Mouse (Mus musculus) forebrain, embryonic 12.5 days (tissue): ENCODE data around the gene Olfr812. TPM values are rescaled to one million over a fixed set of nuclear protein-coding genes. Genes with fewer than 3 reads are reported as not detected.
"Not testable (repeated sequence)": the region's sequence is repeated elsewhere in the genome, so short reads cannot be mapped to it uniquely, and the experiment has no call there.

Experiments
- ATAC-seq: fragments of 200-750 bp; cut with Nextera tagmentation; 2 replicates; pipeline ENCODE4 v1.8.0; 2017; ENCODE audit warnings: moderate TSS enrichment; ENCODE audit not compliant: low FRiP score
- H3K27ac ChIP-seq: fragments of 300-500 bp; sonication (generic); 2 replicates; pipeline ENCODE4 v1.5.1; 2016; ENCODE audit warnings: mild to moderate bottlenecking
- H3K27me3 ChIP-seq: fragments of 300-500 bp; sonication (generic); 2 replicates; pipeline ENCODE4 v1.6.1; 2016; ENCODE audit warnings: mild to moderate bottlenecking
- H3K36me3 ChIP-seq: fragments of 300-500 bp; sonication (generic); replicated peaks from 2 replicates; pipeline ENCODE4 v1.6.1; 2016; ENCODE audit warnings: mild to moderate bottlenecking
- H3K4me1 ChIP-seq: fragments of 300-500 bp; sonication (generic); 2 replicates; pipeline ENCODE4 v1.6.1; 2016
- H3K4me2 ChIP-seq: fragments of 300-500 bp; sonication (generic); 2 replicates; pipeline ENCODE4 v1.6.1; 2016; ENCODE audit warnings: mild to moderate bottlenecking, moderate library complexity
- H3K4me3 ChIP-seq: fragments of 300-500 bp; sonication (generic); replicated peaks from 2 replicates; pipeline ENCODE4 v1.5.1; 2016; ENCODE audit warnings: mild to moderate bottlenecking
- H3K9ac ChIP-seq: fragments of 300-500 bp; sonication (generic); 2 replicates; pipeline ENCODE4 v1.6.1; 2016; ENCODE audit warnings: mild to moderate bottlenecking
- H3K9me3 ChIP-seq: fragments of 300-500 bp; sonication (generic); 2 replicates; pipeline ENCODE4 v1.6.1; 2016
- WGBS: fragments of 180-500 bp; shearing (Covaris S2); methylation state at CpG from one replicate; pipeline ENCODE4 v1.1.7; 2016; 5-methylcytosine and 5-hydroxymethylcytosine counted together
- polyA plus RNA-seq: library from polyadenylated mRNA; unstranded; fragments of >200 nt; fragmentation: Nextera tagmentation; extraction: Ambion mirVana; gene quantifications from 2 replicates; pipeline ENCODE4 v1.2.1, GENCODE M21; 2016

Olfr812 gene
- not detected in 2 replicates for polyA plus RNA-seq

DNA sequence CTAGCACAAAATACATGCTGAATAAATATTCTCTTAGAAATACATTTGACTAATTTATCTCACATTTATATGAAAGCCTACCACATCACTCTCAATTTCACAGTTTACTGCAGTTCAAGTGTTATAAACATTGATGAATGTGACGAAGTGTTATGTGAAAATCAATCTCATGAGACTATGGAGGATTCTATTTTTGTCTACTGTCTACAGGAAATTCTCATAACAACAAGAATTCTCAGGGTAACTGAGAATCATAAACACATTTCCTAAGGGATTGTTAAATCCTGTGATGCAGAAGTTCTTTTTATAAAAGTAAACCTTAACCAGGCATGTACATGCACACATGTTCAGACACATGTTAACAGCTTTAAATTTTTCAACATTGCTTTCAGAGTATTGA is at the start of gene Olfr812:
Gene Olfr812, minus strand, starts transcription at position 101 of the 400 bp plus-strand sequence.
- no peaks in the 10 kb centered on the region for H3K4me1 ChIP-seq
- no peak within 1 kb of the TSS for H3K4me3 ChIP-seq
- 80% methylated on average over 1 of the region's 1 CpGs for WGBS
- H3K27me3 ChIP-seq, result no peaks in the 10 kb centered on the region
- no peaks in the 10 kb centered on the region for H3K36me3 ChIP-seq
- H3K9ac ChIP-seq, result no peak within 1 kb of the TSS
- H3K27ac ChIP-seq, result no peak within 1 kb of the TSS
- H3K4me2 ChIP-seq, result no peak within 1 kb of the TSS
- no peak for ATAC-seq
- H3K9me3 ChIP-seq, result no peaks in the 10 kb centered on the region

DNA sequence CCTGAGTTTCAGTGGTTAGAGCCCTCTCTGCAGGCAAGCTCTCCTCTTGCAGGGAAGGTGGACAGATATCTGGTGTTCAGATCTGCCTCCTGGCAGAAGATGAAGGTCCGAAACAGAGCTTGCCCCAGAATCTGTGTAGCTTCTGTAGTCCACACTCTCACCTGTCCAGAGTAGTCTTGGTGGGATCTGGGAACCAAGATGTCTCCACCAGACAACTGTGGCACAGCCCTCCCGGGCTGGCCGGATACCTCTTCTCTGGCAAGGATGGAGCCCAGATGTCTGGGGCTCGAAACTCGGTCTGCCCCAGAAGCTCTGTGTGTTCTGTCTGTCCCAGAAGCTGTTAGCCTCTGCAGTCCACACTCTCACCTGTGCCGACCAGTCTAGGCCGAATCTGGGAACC is 40.0 kb upstream of the Olfr812 start:
- Histone ChIP-seq H3K27ac (no peak overlapping the region), H3K9ac (no peak overlapping the region), H3K4me2 (no peak overlapping the region), H3K4me3 (no peak overlapping the region), H3K9me3 (no peaks in the 10 kb centered on the region), H3K27me3 (no peaks in the 10 kb centered on the region), H3K4me1 (no peaks in the 10 kb centered on the region), H3K36me3 (no peaks in the 10 kb centered on the region)
- 90% methylated on average over 7 of the region's 7 CpGs for WGBS
- no peak for ATAC-seq

DNA sequence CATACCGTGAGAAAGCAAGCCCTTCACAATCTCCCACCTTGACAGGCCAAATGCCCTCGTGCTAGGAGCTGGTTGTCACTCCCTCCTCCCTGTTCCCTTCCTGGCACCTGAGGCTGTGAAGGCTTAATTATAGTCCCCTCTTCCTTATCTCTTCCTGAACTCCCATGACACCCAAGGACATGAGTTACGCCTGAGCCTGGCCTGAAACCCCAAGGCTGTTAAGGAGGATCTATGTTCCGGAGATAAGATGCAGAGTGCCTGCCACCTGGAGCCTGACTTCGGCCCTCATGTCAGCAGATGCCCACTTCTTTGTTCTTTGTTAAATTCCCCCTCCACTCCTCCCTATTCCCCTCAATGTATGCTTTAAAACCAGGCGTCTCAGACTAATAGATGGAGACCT is 39.6 kb upstream of the Olfr812 start:
- not testable (repeated sequence) for ATAC-seq, H3K4me1 ChIP-seq, H3K9me3 ChIP-seq, H3K27me3 ChIP-seq, H3K36me3 ChIP-seq, H3K4me2 ChIP-seq, H3K9ac ChIP-seq, H3K4me3 ChIP-seq, H3K27ac ChIP-seq
- 82% methylated on average over 6 of the region's 6 CpGs for WGBS

DNA sequence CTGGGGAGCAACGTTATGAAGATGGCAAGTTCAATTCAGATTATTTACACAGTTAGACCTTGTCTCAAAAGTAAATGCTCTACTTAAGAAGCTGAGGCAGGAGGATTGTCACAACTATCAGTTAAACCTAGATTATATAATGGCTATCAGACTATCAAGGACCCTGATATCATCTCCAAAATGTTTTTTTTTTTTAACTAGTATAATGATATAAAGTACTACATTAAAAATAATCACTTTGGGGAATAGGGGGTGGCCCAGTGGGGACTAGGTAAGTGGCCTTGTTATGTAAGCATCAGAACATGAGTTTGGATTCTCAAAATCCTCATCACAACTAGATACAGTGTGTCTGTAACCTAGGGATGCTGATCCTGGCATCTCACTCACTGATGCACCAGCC is 33.9 kb upstream of the Olfr812 start, which contains the start of gene Olfr814:
Gene Olfr814, minus strand, starts transcription at position 101 of the 400 bp plus-strand sequence.
- WGBS, result 70% methylated on average over 1 of the region's 1 CpGs
- not testable (repeated sequence) for H3K27me3 ChIP-seq, H3K9me3 ChIP-seq, H3K36me3 ChIP-seq, H3K4me1 ChIP-seq, H3K4me3 ChIP-seq, ATAC-seq, H3K9ac ChIP-seq, H3K27ac ChIP-seq, H3K4me2 ChIP-seq

DNA sequence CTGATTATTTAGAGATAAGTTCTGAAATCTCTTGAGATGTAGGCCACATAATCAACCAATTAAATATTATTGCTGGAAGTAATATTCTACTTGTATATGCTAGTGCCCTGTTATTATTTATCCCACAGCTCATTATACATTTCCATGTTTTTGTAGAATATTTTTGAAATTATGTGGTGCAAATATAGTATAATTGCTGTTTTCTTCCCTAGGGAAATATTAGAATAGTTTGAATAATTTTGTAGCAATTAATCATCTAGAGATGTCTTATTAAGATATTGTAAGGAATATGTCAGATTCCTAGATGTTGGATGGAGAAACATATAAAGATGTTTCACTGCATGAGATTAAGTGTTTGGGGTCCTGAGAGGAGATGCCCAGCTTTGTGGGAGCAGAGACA is 9.2 kb upstream of the Olfr812 start, which contains the start of gene Olfr813:
Gene Olfr813, plus strand, starts transcription at position 301 of the 400 bp plus-strand sequence.
- H3K36me3 ChIP-seq, result no peaks in the 10 kb centered on the region
- no peak within 1 kb of the TSS for H3K27ac ChIP-seq
- ATAC-seq, result no peak

DNA sequence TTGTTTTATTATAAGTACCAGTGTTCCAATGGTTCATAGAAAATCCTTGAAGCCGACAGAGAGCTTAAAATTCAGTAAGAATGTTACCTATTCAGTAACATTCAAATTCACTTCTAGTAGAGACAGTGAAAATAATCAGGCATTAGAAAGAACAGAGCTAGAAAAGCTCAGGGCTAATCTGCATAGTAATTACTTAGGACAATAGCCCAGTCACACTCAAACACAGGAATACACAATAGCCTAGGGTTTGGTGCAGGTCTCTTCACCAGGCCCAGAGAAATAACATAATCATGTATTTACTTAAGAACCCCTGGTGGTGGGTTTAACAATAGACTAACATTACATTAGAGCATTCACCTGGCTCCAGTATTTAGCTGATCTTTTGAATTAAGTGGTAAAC is 1.4 kb upstream of the Olfr812 start:
- Histone ChIP-seq H3K4me3 (no peak overlapping the region), H3K4me1 (no peaks in the 10 kb centered on the region), H3K27ac (no peak overlapping the region), H3K27me3 (no peaks in the 10 kb centered on the region), H3K9me3 (no peaks in the 10 kb centered on the region), H3K4me2 (no peak overlapping the region), H3K36me3 (no peaks in the 10 kb centered on the region), H3K9ac (no peak overlapping the region)
- WGBS, result 28% methylated on average over 1 of the region's 1 CpGs
- 0 out of 2 replicates have a peak, but pooled peaks have one; percentile 41 for ATAC-seq

More for the DNA sequence above, 9.2 kb upstream of the Olfr812 start, which contains the start of gene Olfr813:
- Histone ChIP-seq H3K4me1 (no peaks in the 10 kb centered on the region), H3K9ac (no peak within 1 kb of the TSS), H3K4me2 (no peak within 1 kb of the TSS), H3K9me3 (no peaks in the 10 kb centered on the region), H3K27me3 (no peaks in the 10 kb centered on the region), H3K4me3 (no peak within 1 kb of the TSS)

DNA sequence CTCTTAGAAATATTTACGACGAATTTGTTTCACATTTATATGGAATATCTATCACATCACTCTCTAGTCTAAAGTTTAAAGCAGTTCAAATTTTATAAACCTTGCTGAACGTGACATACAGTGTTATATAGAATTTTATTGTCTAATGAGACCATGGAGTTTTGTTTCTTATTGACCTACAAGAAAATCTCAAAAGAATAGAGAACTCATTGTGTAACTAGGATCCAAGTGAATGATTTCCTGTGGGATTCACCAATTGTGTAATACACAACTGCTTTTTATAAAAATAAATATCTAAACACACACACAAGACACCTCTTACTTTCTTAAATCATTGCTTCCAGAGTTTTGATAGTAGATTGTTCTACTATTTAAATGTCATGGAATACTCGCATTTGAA is 41.6 kb downstream of the Olfr812 start, which contains the start of gene Olfr811:
Gene Olfr811, minus strand, starts transcription at position 101 of the 400 bp plus-strand sequence.
- H3K27me3 ChIP-seq, result no peaks in the 10 kb centered on the region
- H3K4me1 ChIP-seq, result no peaks in the 10 kb centered on the region
- H3K36me3 ChIP-seq, result no peaks in the 10 kb centered on the region
- no peak for ATAC-seq
- H3K9me3 ChIP-seq, result no peaks in the 10 kb centered on the region
- H3K27ac ChIP-seq, result no peak within 1 kb of the TSS
- no peak within 1 kb of the TSS for H3K9ac ChIP-seq
- 84% methylated on average over 4 of the region's 4 CpGs for WGBS
- no peak within 1 kb of the TSS for H3K4me2 ChIP-seq
- H3K4me3 ChIP-seq, result no peak within 1 kb of the TSS

DNA sequence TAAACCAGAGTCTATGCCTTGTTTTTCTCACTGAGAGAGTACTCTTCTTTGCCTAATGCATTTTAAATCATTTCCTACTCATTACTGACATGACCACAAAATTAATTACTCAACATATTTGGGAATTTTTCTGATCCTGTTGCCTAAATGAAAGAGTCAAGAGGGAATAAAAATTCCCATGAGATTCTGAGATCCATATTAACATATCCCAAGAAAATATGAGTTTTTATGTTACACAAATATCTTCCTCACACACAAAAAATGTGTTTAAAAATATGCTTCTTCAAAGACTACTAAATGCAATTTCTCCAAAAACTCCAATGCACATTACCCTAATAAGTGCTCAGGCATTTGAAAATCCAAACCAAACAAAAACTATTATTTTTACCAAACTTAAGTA is 51.1 kb downstream of the Olfr812 start, which contains the start of gene Olfr810:
Gene Olfr810, minus strand, starts transcription at position 101 of the 400 bp plus-strand sequence.
- no peak within 1 kb of the TSS for H3K27ac ChIP-seq
- no peaks in the 10 kb centered on the region for H3K27me3 ChIP-seq
- no peaks in the 10 kb centered on the region for H3K4me1 ChIP-seq
- no peak within 1 kb of the TSS for H3K4me3 ChIP-seq
- H3K9me3 ChIP-seq, result no peaks in the 10 kb centered on the region
- no peak within 1 kb of the TSS for H3K9ac ChIP-seq
- no peaks in the 10 kb centered on the region for H3K36me3 ChIP-seq
- ATAC-seq, result no peak
- no peak within 1 kb of the TSS for H3K4me2 ChIP-seq

Other genes starting within 250 kb of the Olfr812 start
- not detected in 2 replicates for gene Olfr796, start 233.5 kb downstream of the Olfr812 start, polyA plus RNA-seq
- not detected in 2 replicates for gene Olfr798, start 218.2 kb downstream of the Olfr812 start, polyA plus RNA-seq
- gene Olfr799, start 208.6 kb downstream of the Olfr812 start, polyA plus RNA-seq, result not detected in 2 replicates
- not detected in 2 replicates for gene Olfr800, start 188.4 kb downstream of the Olfr812 start, polyA plus RNA-seq
- not detected in 2 replicates for gene Olfr801, start 172.2 kb downstream of the Olfr812 start, polyA plus RNA-seq
- gene Olfr802, start 157.9 kb downstream of the Olfr812 start, polyA plus RNA-seq, result 0.04 TPM in 1 of 2 replicates, not detected in the other
- gene Olfr803, start 151.8 kb downstream of the Olfr812 start, polyA plus RNA-seq, result not detected in 2 replicates
- gene Olfr804, start 142.9 kb downstream of the Olfr812 start, polyA plus RNA-seq, result not detected in 2 replicates
- gene Olfr805, start 116.7 kb downstream of the Olfr812 start, polyA plus RNA-seq, result not detected in 2 replicates
- gene Olfr806, start 104.2 kb downstream of the Olfr812 start, polyA plus RNA-seq, result not detected in 2 replicates
- gene Olfr807, start 88.3 kb downstream of the Olfr812 start, polyA plus RNA-seq, result not detected in 2 replicates
- 0.06 TPM in 1 of 2 replicates, not detected in the other for gene Olfr808, start 80.6 kb downstream of the Olfr812 start, polyA plus RNA-seq
- not detected in 2 replicates for gene Olfr809, start 71.5 kb downstream of the Olfr812 start, polyA plus RNA-seq
- not detected in 2 replicates for gene Olfr810, start 51.2 kb downstream of the Olfr812 start, polyA plus RNA-seq
- gene Olfr811, start 41.7 kb downstream of the Olfr812 start, polyA plus RNA-seq, result not detected in 2 replicates
- not detected in 2 replicates for gene Olfr813, start 9.3 kb upstream of the Olfr812 start, polyA plus RNA-seq
- gene Olfr814, start 33.8 kb upstream of the Olfr812 start, polyA plus RNA-seq, result not detected in 2 replicates
- not detected in 2 replicates for gene Olfr815, start 59.8 kb upstream of the Olfr812 start, polyA plus RNA-seq
- not detected in 2 replicates for gene Olfr816, start 69.5 kb upstream of the Olfr812 start, polyA plus RNA-seq
- gene Olfr818, start 103.0 kb upstream of the Olfr812 start, polyA plus RNA-seq, result not detected in 2 replicates
- gene Olfr819, start 121.2 kb upstream of the Olfr812 start, polyA plus RNA-seq, result not detected in 2 replicates
- gene Olfr247, start 130.0 kb upstream of the Olfr812 start, polyA plus RNA-seq, result not detected in 2 replicates
- gene Gm10310, start 139.0 kb upstream of the Olfr812 start, polyA plus RNA-seq, result not detected in 2 replicates
- gene Olfr820, start 166.5 kb upstream of the Olfr812 start, polyA plus RNA-seq, result not detected in 2 replicates
- gene Olfr821, start 184.3 kb upstream of the Olfr812 start, polyA plus RNA-seq, result not detected in 2 replicates
- gene Olfr822, start 225.1 kb upstream of the Olfr812 start, polyA plus RNA-seq, result not detected in 2 replicates